Mouse (Mus musculus) liver, embryonic 15.5 days (tissue): ENCODE measurements around the gene Svs3b. TPM values are rescaled to one million over a fixed set of nuclear protein-coding genes. Genes with fewer than 3 reads are reported as not detected.
"Not testable (repeated sequence)": the region's sequence is repeated elsewhere in the genome, so short reads cannot be mapped to it uniquely, and the experiment has no call there.

ENCODE experiments used
- ATAC-seq: fragments of 200-750 bp; cut with Nextera tagmentation; 2 replicates; pipeline ENCODE4 v1.8.0; 2017; ENCODE audit warnings: moderate number of reproducible peaks, mild to moderate bottlenecking, moderate library complexity; ENCODE audit not compliant: insufficient read depth
- H3K27ac ChIP-seq: fragments of 300-500 bp; sonication (generic); replicated peaks from 2 replicates; pipeline ENCODE4 v1.5.1; 2015; ENCODE audit warnings: mild to moderate bottlenecking, inconsistent platforms
- H3K27me3 ChIP-seq: fragments of 300-500 bp; sonication (generic); 2 replicates; pipeline ENCODE4 v1.6.1; 2015; ENCODE audit warnings: mild to moderate bottlenecking, inconsistent platforms
- H3K36me3 ChIP-seq: fragments of 300-500 bp; sonication (generic); replicated peaks from 2 replicates; pipeline ENCODE4 v1.6.1; 2015; ENCODE audit warnings: moderate library complexity, mild to moderate bottlenecking, inconsistent platforms
- H3K4me1 ChIP-seq: fragments of 300-500 bp; sonication (generic); replicated peaks from 2 replicates; pipeline ENCODE4 v1.6.1; 2015; ENCODE audit warnings: inconsistent platforms
- H3K4me2 ChIP-seq: fragments of 300-500 bp; sonication (generic); 2 replicates; pipeline ENCODE4 v1.6.1; 2015; ENCODE audit warnings: moderate library complexity, mild to moderate bottlenecking, inconsistent platforms
- H3K4me3 ChIP-seq: fragments of 300-500 bp; sonication (generic); replicated peaks from 2 replicates; pipeline ENCODE4 v1.5.1; 2015; ENCODE audit warnings: mild to moderate bottlenecking, inconsistent platforms
- H3K9ac ChIP-seq: fragments of 300-500 bp; sonication (generic); 2 replicates; pipeline ENCODE4 v1.6.1; 2015; ENCODE audit warnings: moderate library complexity, mild to moderate bottlenecking, inconsistent platforms
- H3K9me3 ChIP-seq: fragments of 300-500 bp; sonication (generic); replicated peaks from 2 replicates; pipeline ENCODE4 v1.6.1; 2016; ENCODE audit warnings: inconsistent platforms
- WGBS: fragments of 180-500 bp; shearing (Covaris S2); methylation state at CpG from one replicate; pipeline ENCODE4 v1.1.7; 2015; ENCODE audit warnings: mixed read lengths; ENCODE audit not compliant: insufficient replicate concordance; 5-methylcytosine and 5-hydroxymethylcytosine counted together
- polyA plus RNA-seq: library from polyadenylated mRNA; unstranded; fragments of >200 nt; fragmentation: Nextera tagmentation; extraction: Ambion mirVana; gene quantifications from 2 replicates; pipeline ENCODE4 v1.2.1, GENCODE M21; 2015

Svs3b gene
- not detected in 2 replicates for polyA plus RNA-seq

- not testable (repeated sequence) for H3K4me3 ChIP-seq, H3K4me1 ChIP-seq, ATAC-seq, H3K27ac ChIP-seq, H3K27me3 ChIP-seq, H3K36me3 ChIP-seq, H3K9me3 ChIP-seq, H3K4me2 ChIP-seq, H3K9ac ChIP-seq
- 50% methylated on average over 1 of the region's 1 CpGs for WGBS
These were observed at the start of gene Svs3b for GRCm38 (mm10) chr2:164256540-164256939. TSS of gene Svs3b (minus strand) at chr2:164256640.

- not testable (repeated sequence) for H3K9ac ChIP-seq, H3K4me3 ChIP-seq, H3K36me3 ChIP-seq, H3K27me3 ChIP-seq, H3K27ac ChIP-seq, H3K4me2 ChIP-seq, H3K9me3 ChIP-seq, ATAC-seq, H3K4me1 ChIP-seq
- WGBS = 65% methylated on average over 1 of the region's 1 CpGs
These were observed 32.5 kb upstream of the Svs3b start, which contains the start of gene Svs3a for GRCm38 (mm10) chr2:164288968-164289367. TSS of gene Svs3a (plus strand) at chr2:164289268.

DNA sequence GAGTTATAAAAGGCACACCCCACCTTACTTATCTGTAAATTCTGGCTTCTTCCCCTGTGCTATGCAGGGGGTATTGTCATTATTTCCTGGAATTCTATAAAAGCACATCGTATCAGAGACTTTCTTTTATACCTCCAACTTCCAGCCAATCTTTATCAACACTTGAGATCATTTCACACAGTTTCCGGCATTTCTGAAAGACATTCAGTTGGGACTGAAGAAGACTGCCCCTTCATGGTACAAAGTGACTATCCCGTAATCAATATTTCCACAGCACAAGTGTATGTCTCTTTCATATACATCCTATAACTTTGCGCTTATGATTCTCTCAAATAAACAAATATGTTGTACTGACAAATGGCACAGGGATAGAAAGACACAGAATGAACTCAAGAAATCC lies 21.9 kb upstream of the Svs3b start, which contains the start of gene Svs4:
Svs4 (minus strand) TSS at position 101 of the 400 bp plus-strand sequence.
- no peaks in the 10 kb centered on the region for H3K4me1 ChIP-seq
- ATAC-seq = no peak
- no peak within 1 kb of the TSS for H3K4me2 ChIP-seq
- H3K4me3 ChIP-seq = no peak within 1 kb of the TSS
- no peaks in the 10 kb centered on the region for H3K9me3 ChIP-seq
- 75% methylated on average over 4 of the region's 4 CpGs for WGBS
- no peak within 1 kb of the TSS for H3K9ac ChIP-seq
- no peaks in the 10 kb centered on the region for H3K27me3 ChIP-seq
- no peak within 1 kb of the TSS for H3K27ac ChIP-seq
- no peaks in the 10 kb centered on the region for H3K36me3 ChIP-seq

- Histone ChIP-seq H3K27me3 (no peaks in the 10 kb centered on the region), H3K4me1 (no peaks in the 10 kb centered on the region), H3K9ac (no peak within 1 kb of the TSS), H3K4me3 (no peak within 1 kb of the TSS), H3K4me2 (no peak within 1 kb of the TSS), H3K36me3 (no peaks in the 10 kb centered on the region), H3K9me3 (no peaks in the 10 kb centered on the region), H3K27ac (no peak within 1 kb of the TSS)
- no peak for ATAC-seq
- WGBS = 53% methylated on average over 3 of the region's 3 CpGs
These were observed 18.1 kb downstream of the Svs3b start, which contains the start of gene Svs2 for GRCm38 (mm10) chr2:164238366-164238765. TSS of gene Svs2 (minus strand) at chr2:164238466.

DNA sequence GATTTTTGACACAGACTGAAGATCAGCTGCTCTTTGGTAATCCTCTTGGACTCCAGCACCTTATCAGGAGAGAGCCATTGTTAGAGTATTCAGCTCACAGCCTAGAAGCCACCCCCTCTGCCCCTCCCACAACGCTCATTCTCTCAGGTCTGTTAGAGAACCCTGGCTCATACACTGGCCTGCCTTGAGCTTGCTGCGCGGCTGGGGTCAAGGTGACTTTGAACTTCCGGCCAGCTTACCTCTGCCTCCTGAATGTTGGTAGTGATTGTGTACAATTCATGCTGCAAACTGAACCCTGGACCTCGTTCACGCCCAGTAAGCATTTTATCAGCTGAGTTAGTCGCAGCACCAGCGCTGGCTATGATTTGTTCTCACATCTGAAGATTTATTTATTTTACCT lies 23.8 kb downstream of the Svs3b start:
- no peaks in the 10 kb centered on the region for H3K27me3 ChIP-seq
- H3K4me3 ChIP-seq = no peak overlapping the region
- 70% methylated on average over 8 of the region's 8 CpGs for WGBS
- no peak overlapping the region for H3K4me2 ChIP-seq
- ATAC-seq = no peak
- H3K27ac ChIP-seq = no peak overlapping the region
- no peaks in the 10 kb centered on the region for H3K36me3 ChIP-seq
- no peaks in the 10 kb centered on the region for H3K4me1 ChIP-seq
- H3K9ac ChIP-seq = no peak overlapping the region
- H3K9me3 ChIP-seq = no peaks in the 10 kb centered on the region

DNA sequence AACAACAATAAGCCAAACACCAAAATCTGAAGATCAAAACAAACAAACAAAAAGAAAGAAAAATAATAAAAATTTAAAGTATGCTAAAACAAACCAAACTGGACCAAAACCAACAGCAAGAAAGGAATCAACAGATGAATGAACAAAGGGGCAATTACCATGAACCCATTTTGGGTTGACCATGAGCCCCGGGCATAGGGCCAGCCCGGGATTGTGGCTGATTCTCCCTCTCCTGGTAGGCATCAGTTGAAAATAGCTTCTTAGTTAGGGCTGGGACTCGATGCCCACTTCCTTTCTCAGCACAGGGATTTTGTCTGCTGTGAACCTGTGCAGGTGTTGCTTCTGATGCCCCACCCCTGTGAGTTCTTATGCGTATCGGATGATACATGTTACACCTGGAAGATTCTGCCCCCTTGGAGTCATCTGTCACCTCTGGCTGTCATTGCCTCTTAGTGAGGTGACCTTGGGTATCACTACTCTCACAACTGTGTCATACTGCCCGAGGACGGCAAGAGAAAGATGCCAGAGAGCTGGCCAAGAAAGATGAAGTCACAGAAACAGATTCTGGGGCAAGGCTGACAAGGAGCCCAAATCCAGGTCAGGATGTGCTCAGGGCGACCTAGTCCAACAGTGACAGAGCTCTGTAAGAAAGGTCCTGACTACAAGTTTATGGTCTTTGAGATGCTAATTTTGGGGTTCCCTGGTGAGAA lies 27.9 kb downstream of the Svs3b start:
- H3K4me1 ChIP-seq = no peaks in the 10 kb centered on the region
- 63% methylated on average over 8 of the region's 8 CpGs for WGBS
- H3K36me3 ChIP-seq = no peaks in the 10 kb centered on the region
- H3K9me3 ChIP-seq = no peaks in the 10 kb centered on the region
- no peak overlapping the region for H3K27ac ChIP-seq
- H3K4me2 ChIP-seq = no peak overlapping the region
- no peaks in the 10 kb centered on the region for H3K27me3 ChIP-seq
- ATAC-seq = no peak
- H3K4me3 ChIP-seq = no peak overlapping the region
- H3K9ac ChIP-seq = no peak overlapping the region

- Histone ChIP-seq H3K4me2 (no peak within 1 kb of the TSS), H3K4me3 (no peak within 1 kb of the TSS), H3K4me1 (no peaks in the 10 kb centered on the region), H3K9ac (no peak within 1 kb of the TSS), H3K27ac (no peak within 1 kb of the TSS), H3K9me3 (no peaks in the 10 kb centered on the region), H3K27me3 (no peaks in the 10 kb centered on the region), H3K36me3 (no peaks in the 10 kb centered on the region)
- ATAC-seq = no peak
- 62% methylated on average over 11 of the region's 11 CpGs for WGBS
These were observed 34.9 kb downstream of the Svs3b start, which contains the start of gene Wfdc15b for GRCm38 (mm10) chr2:164221522-164221921. TSS of gene Wfdc15b (minus strand) at chr2:164221660.

- no peak for ATAC-seq
- H3K9me3 ChIP-seq = no peaks in the 10 kb centered on the region
- 70% methylated on average over 9 of the region's 9 CpGs for WGBS
- no peak overlapping the region for H3K27ac ChIP-seq
- H3K4me3 ChIP-seq = no peak overlapping the region
- no peak overlapping the region for H3K4me2 ChIP-seq
- no peaks in the 10 kb centered on the region for H3K4me1 ChIP-seq
- no peaks in the 10 kb centered on the region for H3K27me3 ChIP-seq
- no peak overlapping the region for H3K9ac ChIP-seq
- no peaks in the 10 kb centered on the region for H3K36me3 ChIP-seq
These were observed 37.1 kb downstream of the Svs3b start for GRCm38 (mm10) chr2:164219295-164219694.

DNA sequence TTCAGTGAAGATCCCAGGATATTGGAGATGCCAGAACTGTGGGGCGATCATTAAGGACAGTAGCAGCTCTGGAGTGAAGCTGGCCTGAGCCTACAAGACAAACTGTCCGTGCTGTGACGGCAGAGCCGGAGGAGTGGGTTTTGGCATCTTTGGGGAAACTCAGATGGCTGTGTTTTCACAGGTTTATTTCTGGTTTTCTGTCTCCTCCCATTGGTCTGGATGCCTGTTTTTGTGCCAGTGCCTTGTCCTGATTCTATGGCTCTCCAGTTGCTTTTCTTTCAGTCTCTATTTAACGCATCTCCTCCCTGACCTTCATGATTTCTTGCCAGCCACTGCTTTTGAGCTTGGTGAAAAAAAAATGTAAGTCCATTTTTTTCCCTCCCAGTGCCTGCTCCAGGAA lies 43.7 kb downstream of the Svs3b start:
- Histone ChIP-seq H3K9me3 (no peaks in the 10 kb centered on the region), H3K36me3 (no peaks in the 10 kb centered on the region), H3K4me1 (no peaks in the 10 kb centered on the region), H3K4me2 (no peak overlapping the region), H3K27ac (no peak overlapping the region), H3K9ac (no peak overlapping the region), H3K4me3 (no peak overlapping the region), H3K27me3 (no peaks in the 10 kb centered on the region)
- no peak for ATAC-seq
- WGBS = 74% methylated on average over 5 of the region's 5 CpGs

DNA sequence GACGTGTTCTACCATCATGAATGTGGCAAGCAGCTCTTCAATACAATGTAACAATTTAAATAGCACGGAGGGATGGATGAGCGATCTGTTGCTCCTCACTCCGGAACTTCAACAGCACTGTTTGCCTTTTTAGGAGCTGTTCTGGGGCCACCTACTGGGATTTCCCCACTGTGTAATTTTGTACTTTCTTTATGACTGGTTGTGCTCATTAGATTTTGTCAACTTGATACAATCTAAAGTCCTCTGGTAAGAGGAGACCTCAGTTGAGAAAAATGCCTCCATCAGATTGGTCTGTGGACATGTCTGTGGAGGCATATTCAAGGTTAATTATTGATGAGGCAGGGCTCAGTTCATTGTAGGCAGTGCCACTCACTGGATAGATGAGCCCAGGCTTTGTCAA lies 45.5 kb downstream of the Svs3b start:
- WGBS = 73% methylated on average over 4 of the region's 4 CpGs
- H3K27me3 ChIP-seq = no peaks in the 10 kb centered on the region
- no peak overlapping the region for H3K4me3 ChIP-seq
- no peak overlapping the region for H3K9ac ChIP-seq
- H3K9me3 ChIP-seq = no peaks in the 10 kb centered on the region
- H3K4me2 ChIP-seq = no peak overlapping the region
- H3K36me3 ChIP-seq = no peaks in the 10 kb centered on the region
- H3K27ac ChIP-seq = no peak overlapping the region
- no peaks in the 10 kb centered on the region for H3K4me1 ChIP-seq
- no peak for ATAC-seq

DNA sequence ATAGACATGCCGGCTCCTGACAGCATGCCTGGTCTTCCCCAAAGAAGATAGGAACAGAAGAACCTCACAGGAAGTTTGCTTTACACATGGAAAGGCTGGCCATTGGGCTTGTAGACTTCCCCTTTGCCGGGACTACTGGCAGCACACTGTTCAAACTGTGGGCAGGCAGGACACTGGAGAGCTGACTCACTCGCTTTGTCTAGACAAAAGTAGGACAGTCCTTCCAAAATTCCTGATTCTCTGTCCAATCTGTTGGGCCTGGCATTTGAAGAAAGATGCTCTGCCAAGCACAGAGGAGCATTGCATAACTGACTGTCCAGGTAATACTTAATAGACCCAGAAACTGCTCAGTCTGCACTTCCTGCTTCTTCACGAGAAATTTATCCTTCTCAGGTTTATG lies 49.8 kb downstream of the Svs3b start:
- WGBS = 35% methylated on average over 4 of the region's 4 CpGs
- Histone ChIP-seq H3K9ac (no peak overlapping the region), H3K27ac (no peak overlapping the region)

GRCm38 (mm10) chr2:164206011-164206410 lies 50.4 kb downstream of the Svs3b start:
- ATAC-seq, H3K4me3 ChIP-seq, H3K4me2 ChIP-seq, H3K36me3 ChIP-seq, H3K9me3 ChIP-seq, H3K27me3 ChIP-seq, H3K4me1 ChIP-seq, H3K9ac ChIP-seq, H3K27ac ChIP-seq: not testable (repeated sequence)
- 68% methylated on average over 10 of the region's 10 CpGs for WGBS

More for the DNA sequence above, 49.8 kb downstream of the Svs3b start:
- no peak for ATAC-seq
- Histone ChIP-seq H3K4me3 (no peak overlapping the region), H3K36me3 (no peaks in the 10 kb centered on the region), H3K4me2 (no peak overlapping the region), H3K27me3 (no peaks in the 10 kb centered on the region), H3K9me3 (no peaks in the 10 kb centered on the region), H3K4me1 (no peaks in the 10 kb centered on the region)
